Mouse (Mus musculus): ENCODE measurements around the gene Spcs1.

The Spcs1 gene

DNA sequence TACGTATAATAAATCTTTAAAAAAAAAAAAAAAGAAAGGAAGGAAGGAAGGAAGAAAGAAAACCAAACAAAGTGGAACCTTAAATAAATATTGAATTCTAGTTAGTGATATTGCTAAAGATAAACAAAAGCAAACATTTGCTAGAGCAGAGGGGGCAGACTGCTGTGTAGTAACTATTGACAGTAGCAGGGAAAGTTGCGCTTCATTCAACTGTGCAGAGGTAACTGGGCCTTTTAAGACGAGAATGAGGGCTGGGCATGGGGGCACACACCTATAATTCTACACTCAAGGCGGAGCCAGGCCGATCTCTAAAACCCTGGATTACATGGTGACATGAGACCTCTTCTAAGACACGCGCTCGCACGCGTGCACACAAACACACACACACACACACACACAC, 51.5 kb downstream of the Spcs1 start:
- DNase-seq (ENCODE audit: low spot score): no peak
